Mouse (Mus musculus): Measurements from ENCODE around the gene Syt14. TPM values are rescaled to one million over a fixed set of nuclear protein-coding genes. Genes with fewer than 3 reads are reported as not detected.

The Syt14 gene
- total RNA-seq, 2 experiments from 2014 or later: 21.6 to 26.1 TPM

Other genes starting within 250 kb of the Syt14 start
- gene Sertad4, start 180.0 kb downstream of the Syt14 start, total RNA-seq (2021): 10 to 100 TPM; 14.5 to 19.5 TPM
- gene Diexf, start 94.5 kb upstream of the Syt14 start, total RNA-seq (2021): 10 to 100 TPM; 22.4 to 26.1 TPM
- gene Irf6, start 117.3 kb upstream of the Syt14 start, total RNA-seq (2021): 1 to 10 TPM in 1 of 2 experiments, under 1 TPM in 1; 0.49 to 1.1 TPM
- gene A130010J15Rik, start 132.3 kb upstream of the Syt14 start, total RNA-seq (2021): 1 to 10 TPM; 4.3 to 4.6 TPM
- 1 to 10 TPM in 1 of 2 experiments, under 1 TPM in 1; 0.89 to 1.9 TPM for gene Traf3ip3, start 165.9 kb upstream of the Syt14 start, total RNA-seq (2021)
- gene Lamb3, start 171.9 kb upstream of the Syt14 start, total RNA-seq (2021): under 1 TPM; 0.76 to 0.80 TPM
- gene Hsd11b1, start 228.3 kb upstream of the Syt14 start, total RNA-seq (2021): 10 to 100 TPM; 47.4 to 53.4 TPM
- gene G0s2, start 237.4 kb upstream of the Syt14 start, total RNA-seq (2021): 10 to 100 TPM in 1 of 2 experiments, 1 to 10 TPM in 1; 9.3 to 11.2 TPM